Mouse (Mus musculus) midbrain, postnatal 0 days (tissue): ENCODE results near the gene Gpkow. TPM values are rescaled to one million over a fixed set of nuclear protein-coding genes. Genes with fewer than 3 reads are reported as not detected.
A peak's percentile ranks its signal among the peaks of the same experiment; 100 is the strongest.

Source experiments
- ATAC-seq: fragments of 200-750 bp; cut with Nextera tagmentation; 2 replicates; pipeline ENCODE4 v1.8.0; 2017; ENCODE audit warnings: moderate number of reproducible peaks, mild to moderate bottlenecking, moderate TSS enrichment, moderate library complexity; ENCODE audit not compliant: low FRiP score
- DNase-seq: peaks from one replicate; pipeline ENCODE4 v3.0.0-alpha.2; 2015; ENCODE audit warnings: low spot score
- H3K27ac ChIP-seq: fragments of 300-500 bp; sonication (generic); 2 replicates; pipeline ENCODE4 v1.5.1; 2014; ENCODE audit warnings: low read depth, mild to moderate bottlenecking, low read length, mixed read lengths
- H3K27me3 ChIP-seq: fragments of 300-500 bp; sonication (generic); 2 replicates; pipeline ENCODE4 v1.6.1; 2014; ENCODE audit warnings: low read length, control low read depth, mixed read lengths; ENCODE audit not compliant: insufficient read depth
- H3K36me3 ChIP-seq: fragments of 300-500 bp; sonication (generic); 2 replicates; pipeline ENCODE4 v1.6.1; 2014; ENCODE audit warnings: low read length, control low read depth, mixed read lengths; ENCODE audit not compliant: insufficient read depth
- H3K4me1 ChIP-seq: fragments of 300-500 bp; sonication (generic); 2 replicates; pipeline ENCODE4 v1.6.1; 2014; ENCODE audit warnings: mild to moderate bottlenecking, control low read depth, antibody characterized with exemption, low read length, mixed read lengths; ENCODE audit not compliant: insufficient read depth
- H3K4me2 ChIP-seq: fragments of 300-500 bp; sonication (generic); 2 replicates; pipeline ENCODE4 v1.6.1; 2014; ENCODE audit warnings: low read depth, mild to moderate bottlenecking, low read length, mixed read lengths; ENCODE audit not compliant: poor library complexity, severe bottlenecking
- H3K4me3 ChIP-seq: fragments of 300-500 bp; sonication (generic); 2 replicates; pipeline ENCODE4 v1.5.1; 2014; ENCODE audit warnings: low read depth, mild to moderate bottlenecking, low read length, moderate library complexity
- H3K9ac ChIP-seq: fragments of 300-500 bp; sonication (generic); replicated peaks from 2 replicates; pipeline ENCODE4 v1.6.1; 2014; ENCODE audit warnings: mild to moderate bottlenecking, low read length, moderate library complexity, mixed read lengths; ENCODE audit not compliant: poor library complexity, severe bottlenecking
- H3K9me3 ChIP-seq: fragments of 300-500 bp; sonication (generic); 2 replicates; pipeline ENCODE4 v1.6.1; 2016; ENCODE audit warnings: low read length, control low read depth
- CTCF ChIP-seq: IDR thresholded peaks from 2 replicates; pipeline ENCODE4 v1.5.1; 2016; ENCODE audit warnings: antibody characterized with exemption, mild to moderate bottlenecking
- WGBS: fragments of 180-500 bp; shearing (Covaris S2); extraction: QIAGEN DNeasy Blood & Tissue Kit; methylation state at CpG from one replicate; pipeline ENCODE4 v1.1.7; 2014; 5-methylcytosine and 5-hydroxymethylcytosine counted together
- polyA plus RNA-seq: library from polyadenylated mRNA; unstranded; fragments of >200 nt; fragmentation: Nextera tagmentation; extraction: Ambion mirVana; gene quantifications from 2 replicates; pipeline ENCODE4 v1.2.1, GENCODE M21; 2015
- total RNA-seq: library from RNA; depleted of rRNA; stranded (reverse); fragments of >200 nt; gene quantifications from 2 replicates; pipeline ENCODE4 v1.2.3, GENCODE M21; 2014; rRNA removed

Gpkow gene
- total RNA-seq = 11.9 and 25.1 TPM in 2 replicates
- polyA plus RNA-seq = 41.6 and 42.3 TPM in 2 replicates

DNA sequence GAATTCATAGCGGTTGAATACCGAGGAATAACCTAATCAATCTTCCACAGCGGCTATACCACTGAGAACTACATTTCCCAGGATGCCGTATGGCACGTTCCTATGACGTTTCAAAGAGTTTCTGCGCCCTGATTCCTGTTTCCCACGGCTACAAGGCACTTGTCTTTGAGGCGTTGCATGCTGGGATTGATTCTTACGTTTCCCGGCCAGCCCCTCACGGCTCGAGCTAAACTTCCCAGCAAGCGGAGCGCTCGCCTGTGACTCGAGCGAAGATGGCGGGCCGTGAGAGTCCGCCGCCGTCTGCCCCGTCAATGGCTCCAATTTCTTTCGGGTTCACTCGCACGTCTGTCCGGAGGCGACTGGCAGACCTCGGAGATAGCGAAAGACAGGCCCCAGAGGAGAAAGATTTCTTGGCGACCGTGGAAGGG, at the start of gene Gpkow:
Gene Gpkow (plus strand): TSS at position 178 of the 428 bp plus-strand sequence.
- Histone ChIP-seq H3K9ac (peak within 1 kb of the TSS; percentile 52), H3K4me2 (peak within 1 kb of the TSS; percentile 48), H3K4me3 (peak within 1 kb of the TSS; percentile 46), H3K27me3 (no peaks in the 10 kb centered on the region), H3K4me1 (no peaks in the 10 kb centered on the region), H3K9me3 (no peaks in the 10 kb centered on the region), H3K36me3 (peaks cover 2% of the 10 kb centered on the region; the same call in 1 of the 2 replicates), H3K27ac (no peak within 1 kb of the TSS)
- peak; percentile 97 for DNase-seq
- peak; percentile 94 for ATAC-seq
- WGBS = 9% methylated on average over 33 of the region's 33 CpGs
- no peak for TF ChIP-seq CTCF

DNA sequence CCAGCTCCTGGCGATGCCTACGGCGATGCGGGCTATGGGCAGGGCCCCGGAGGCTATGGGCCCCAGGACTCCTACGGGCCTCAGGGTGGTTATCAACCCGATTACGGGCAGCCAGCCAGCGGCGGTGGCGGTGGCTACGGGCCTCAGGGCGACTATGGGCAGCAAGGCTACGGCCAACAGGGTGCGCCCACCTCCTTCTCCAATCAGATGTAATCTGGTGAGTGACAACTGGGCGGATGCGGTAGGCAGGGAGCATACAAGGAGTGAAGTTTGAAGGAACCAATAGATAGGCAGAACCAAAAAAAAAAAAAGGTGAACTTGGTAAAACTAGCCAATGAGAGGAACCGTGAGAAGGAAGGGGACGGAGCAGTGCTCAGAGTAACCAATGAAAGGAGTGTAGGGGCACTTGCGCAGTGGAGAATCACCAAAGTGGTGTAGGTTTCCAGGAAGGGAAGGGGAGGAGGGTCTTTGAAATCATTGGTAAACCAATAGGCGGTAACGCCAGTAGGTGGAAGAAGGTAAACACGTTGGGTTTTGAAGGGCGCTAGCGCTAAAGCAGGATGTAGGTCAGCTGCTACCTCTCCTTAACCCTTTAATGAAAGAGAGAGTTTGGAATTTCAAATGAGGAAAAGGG, 48.1 kb upstream of the Gpkow start:
- DNase-seq (peak; percentile 91), ATAC-seq (peak; percentile 94)
- Histone ChIP-seq H3K9ac (peak overlapping the region; percentile 42; the same call in 1 of the 2 replicates), H3K27me3 (no peaks in the 10 kb centered on the region), H3K9me3 (no peaks in the 10 kb centered on the region), H3K4me1 (no peaks in the 10 kb centered on the region), H3K36me3 (peaks cover 3% of the 10 kb centered on the region; the same call in 1 of the 2 replicates), H3K4me2 (peak overlapping the region; percentile 44), H3K4me3 (peak overlapping the region; percentile 25), H3K27ac (peak overlapping the region; percentile 71)
- TF ChIP-seq CTCF = peak; percentile 41; the same call in 1 of the 2 replicates
- 28% methylated on average over 25 of the region's 25 CpGs for WGBS

DNA sequence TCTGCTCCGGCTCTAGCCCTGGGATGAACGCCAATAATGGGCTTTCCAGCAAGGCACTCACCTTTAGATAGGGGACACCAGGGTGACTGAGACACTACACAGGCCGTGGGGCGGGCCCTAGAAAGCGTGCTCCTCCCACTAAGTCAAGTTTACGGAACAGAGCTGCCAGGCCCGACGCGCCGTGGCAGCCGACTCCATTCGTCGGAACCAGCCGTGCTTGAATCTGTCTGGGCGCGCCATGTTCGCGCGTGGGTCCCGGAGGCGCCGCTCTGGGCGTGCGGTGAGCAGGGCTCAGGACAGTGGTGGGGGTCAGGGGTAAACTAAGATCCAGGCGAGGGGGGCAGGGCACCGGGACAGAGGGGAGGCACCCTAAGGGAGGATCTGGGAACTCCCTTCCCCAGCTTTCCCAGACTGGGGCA, 39.7 kb upstream of the Gpkow start, which contains the start of gene Prickle3:
Gene Prickle3 (plus strand): TSS at position 40 of the 419 bp plus-strand sequence.
- H3K27ac ChIP-seq = no peak within 1 kb of the TSS
- DNase-seq = peak; percentile 5
- no peaks in the 10 kb centered on the region for H3K9me3 ChIP-seq
- H3K4me3 ChIP-seq = peak within 1 kb of the TSS; percentile 25
- 38% methylated on average over 26 of the region's 26 CpGs for WGBS
- H3K27me3 ChIP-seq = no peaks in the 10 kb centered on the region
- 0 out of 2 replicates have a peak, but pooled peaks have one; percentile 41 for ATAC-seq
- no peak for TF ChIP-seq CTCF
- peak within 1 kb of the TSS; percentile 39 for H3K4me2 ChIP-seq
- H3K9ac ChIP-seq = no peak within 1 kb of the TSS
- no peaks in the 10 kb centered on the region; the same call in 1 of the 2 replicates for H3K36me3 ChIP-seq
- no peaks in the 10 kb centered on the region for H3K4me1 ChIP-seq

DNA sequence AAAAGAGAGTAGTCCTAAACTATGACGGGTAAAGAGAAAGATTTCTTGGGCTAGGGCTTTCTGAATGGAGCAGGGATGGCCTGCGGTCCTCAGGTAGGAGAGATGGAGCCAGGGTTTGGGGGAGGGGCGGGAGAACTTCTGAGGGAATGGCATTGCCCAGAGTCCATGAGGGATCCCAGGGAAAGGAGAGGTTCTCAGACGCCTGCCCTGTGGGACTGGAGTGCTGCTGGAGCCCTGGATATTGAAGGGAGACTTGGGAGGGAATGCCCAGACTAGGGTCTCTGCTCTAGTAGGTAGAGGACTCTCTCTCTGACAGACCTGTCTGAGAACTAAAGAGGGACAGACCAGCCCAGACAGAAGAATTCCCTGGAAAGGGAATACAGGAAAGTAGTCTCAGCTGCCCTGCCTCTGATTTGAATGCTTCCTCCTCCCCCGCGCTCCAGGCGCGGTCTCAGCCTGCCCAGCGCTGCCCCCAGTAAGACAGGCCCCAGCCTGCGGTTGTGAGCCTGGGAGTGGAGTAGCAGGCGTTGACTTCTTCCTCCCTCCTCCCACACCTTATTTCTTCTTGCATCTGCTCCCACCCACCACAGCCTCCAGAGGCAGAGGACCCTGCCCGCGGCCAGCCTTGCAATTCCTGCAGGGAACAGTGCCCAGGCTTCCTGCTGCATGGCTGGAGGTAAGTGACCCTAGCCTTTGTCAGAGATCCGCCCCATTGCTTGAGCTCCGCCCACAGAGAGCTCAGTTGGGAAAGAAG, 38.7 kb upstream of the Gpkow start:
- TF ChIP-seq CTCF = no peak
- DNase-seq (no peak), ATAC-seq (no peak)
- Histone ChIP-seq H3K27ac (no peak overlapping the region), H3K27me3 (no peaks in the 10 kb centered on the region), H3K9me3 (no peaks in the 10 kb centered on the region), H3K4me1 (no peaks in the 10 kb centered on the region), H3K4me3 (no peak overlapping the region), H3K4me2 (peak overlapping the region; percentile 39; the same call in 1 of the 2 replicates), H3K9ac (no peak overlapping the region), H3K36me3 (no peaks in the 10 kb centered on the region)
- WGBS = 39% methylated on average over 14 of the region's 15 CpGs

DNA sequence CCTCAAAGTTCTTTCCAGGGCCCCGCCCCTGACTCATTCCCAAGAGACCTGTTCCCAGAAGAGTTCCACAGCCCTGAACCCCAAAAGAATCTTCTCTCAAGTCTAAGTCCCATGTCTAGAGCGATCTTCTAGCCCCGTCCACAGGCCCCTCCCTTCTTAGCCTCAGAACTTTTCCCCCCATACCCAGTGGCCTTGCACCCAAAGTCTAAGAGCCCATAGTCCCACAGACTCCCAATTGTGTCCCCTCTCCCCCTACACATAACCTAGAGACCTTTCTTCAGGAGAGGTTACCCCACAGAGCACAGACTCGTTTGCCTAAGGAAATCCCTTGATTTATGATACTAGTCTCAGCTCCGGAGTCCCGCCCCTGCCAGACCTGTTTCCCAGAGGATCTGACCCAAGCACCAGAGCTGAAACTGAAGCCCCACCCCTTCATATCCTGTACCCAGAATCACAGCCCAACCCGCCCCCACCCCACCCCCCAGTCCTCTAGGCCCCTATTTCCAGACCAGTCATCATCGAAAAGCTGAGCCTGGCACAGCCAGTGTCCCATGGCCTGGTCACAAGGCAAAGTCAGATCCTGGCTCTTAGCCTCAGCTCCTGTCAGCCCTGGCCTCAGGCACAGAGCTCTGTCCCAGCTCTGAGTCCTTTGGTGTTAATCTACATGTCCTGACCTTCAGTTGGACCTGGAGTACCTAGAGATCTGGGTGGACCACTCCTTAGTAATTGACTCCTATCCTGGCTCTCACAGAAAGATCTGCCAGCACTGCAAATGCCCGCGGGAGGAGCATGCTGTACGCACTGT, 37.9 kb upstream of the Gpkow start:
- no peak for TF ChIP-seq CTCF
- Histone ChIP-seq H3K4me3 (no peak overlapping the region), H3K9me3 (no peaks in the 10 kb centered on the region), H3K27me3 (no peaks in the 10 kb centered on the region), H3K9ac (no peak overlapping the region), H3K4me2 (no peak overlapping the region), H3K36me3 (no peaks in the 10 kb centered on the region), H3K27ac (no peak overlapping the region), H3K4me1 (no peaks in the 10 kb centered on the region)
- DNase-seq = no peak
- 62% methylated on average over 11 of the region's 11 CpGs for WGBS
- no peak for ATAC-seq
